21 mouse cellular contexts compared by ENCODE assay signal in the genomic region with DNA sequence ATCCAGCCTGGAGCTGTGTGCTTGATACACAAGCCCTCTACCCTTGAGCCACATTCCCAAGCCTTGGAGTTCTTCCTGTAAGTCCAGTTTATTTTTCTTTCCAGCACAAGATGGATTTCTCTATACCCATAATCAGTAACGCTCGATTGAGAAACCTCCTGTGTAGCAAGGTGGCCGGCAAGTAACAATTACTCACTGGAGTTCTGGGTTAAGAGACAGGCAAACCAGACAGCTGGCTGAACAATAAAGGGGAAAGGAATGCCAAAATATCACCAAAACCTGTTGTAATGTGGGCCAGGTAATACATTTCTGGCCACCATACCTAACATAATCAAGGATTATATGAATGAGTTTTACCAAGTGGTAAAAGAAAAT.
DNase-seq lines count a peak whose midpoint lies in the region; ATAC-seq and TF ChIP-seq lines count a peak whose summit lies in the region.
"Had no signal": no experiment of that assay in that cellular context is flagged by ENCODE, and none has a peak within 500 bp of the region (broad histone marks: within the 10 kb centered on the region; RNA-seq: fewer than 3 reads in every experiment).

No protein-coding gene starts in this region.

- H3K27ac ChIP-seq in kidney, postnatal 0 days = peak overlapping the region; percentile 19; the same call in 1 of the 2 replicates
- H3K27ac ChIP-seq in bone marrow, adult 2 months (ENCODE audit: control insufficient read depth, insufficient read depth, low read depth, low read length, poor library complexity) = 0 out of 2 replicates have a peak overlapping the region, but pooled peaks have one; percentile 8
- H3K27ac ChIP-seq: gastrocnemius, adult 2 months; hindbrain, embryonic 12.5 days; hindbrain, embryonic 15.5 days had no signal

- no peak for ATAC-seq in kidney, postnatal 0 days (replicated peaks; ENCODE audit: low FRiP score, low read depth)
- peak; percentile 49 for ATAC-seq in Patski
- 0 out of 2 replicates have a peak, but pooled peaks have one; percentile 42 for ATAC-seq in megakaryocyte progenitor cell, adult 5-6 weeks (replicated peaks; ENCODE audit: poor library complexity)
- ATAC-seq in erythroid progenitor cell, adult 5-6 weeks (replicated peaks; ENCODE audit: low FRiP score, poor library complexity, severe bottlenecking) = no peak
- ATAC-seq: forebrain, embryonic 14.5 days; forebrain, postnatal 0 days had no signal

- H3K4me3 ChIP-seq in kidney, postnatal 0 days (replicated peaks; ENCODE audit: low read depth, low read length) = no peak overlapping the region
- H3K4me3 ChIP-seq in bone marrow, adult 2 months (replicated peaks; ENCODE audit: control insufficient read depth, low read depth, low read length) = no peak overlapping the region
- H3K4me3 ChIP-seq: gastrocnemius, adult 2 months; hindbrain, embryonic 12.5 days; hindbrain, embryonic 15.5 days had no signal

- H3K9me3 ChIP-seq in kidney, postnatal 0 days (replicated peaks; ENCODE audit: low read length) = no peaks in the 10 kb centered on the region; the same call in 1 of the 2 replicates
- H3K9me3 ChIP-seq: hindbrain, embryonic 12.5 days; hindbrain, embryonic 15.5 days had no signal

- in situ Hi-C loops in Patski (cut with MboI; ENCODE audit: low pct_unique_long_range_greater_than_20kb) = no loop called here

- POLR2A ChIA-PET in Patski (lab: Charles Lee) = interaction anchor here (0.6 to 0.7 kb wide), 3 partner anchors 12 to 65 kb away, joined by 3 to 5 read pairs (median 4); no protein-coding TSS in a partner anchor

- no peak for TF ChIP-seq CTCF in kidney, postnatal 0 days (IDR thresholded peaks at IDR 0.05; ENCODE audit: low read depth)
- TF ChIP-seq CTCF in Patski (IDR thresholded peaks at IDR 0.05) = no peak
- no peak for TF ChIP-seq CTCF in bone marrow, adult 2 months (IDR thresholded peaks at IDR 0.05; ENCODE audit: control insufficient read depth, insufficient read depth, low read length)

- no peak overlapping the region for H3K9ac ChIP-seq in kidney, postnatal 0 days (ENCODE audit: low read depth, low read length)
- H3K9ac ChIP-seq: forebrain, postnatal 0 days; hindbrain, embryonic 12.5 days; hindbrain, embryonic 15.5 days had no signal

- H3K36me3 ChIP-seq in kidney, postnatal 0 days (ENCODE audit: insufficient read depth, low read length) = no peaks in the 10 kb centered on the region
- H3K36me3 ChIP-seq: hindbrain, embryonic 12.5 days; hindbrain, embryonic 15.5 days had no signal

- TF ChIP-seq POLR2A in bone marrow, adult 2 months (IDR thresholded peaks at IDR 0.05; ENCODE audit: borderline replicate concordance, control insufficient read depth, low read depth, low read length) = no peak

- no peaks in the 10 kb centered on the region for H3K4me1 ChIP-seq in kidney, postnatal 0 days (replicated peaks; ENCODE audit: insufficient read depth, low read length)
- H3K4me1 ChIP-seq in bone marrow, adult 2 months (ENCODE audit: control insufficient read depth, insufficient read depth, low read length) = no peaks in the 10 kb centered on the region; the same call in 1 of the 2 replicates
- H3K4me1 ChIP-seq: hindbrain, embryonic 12.5 days; hindbrain, embryonic 15.5 days had no signal

- 33% methylated on average over 3 of the region's 3 CpGs for WGBS in kidney, postnatal 0 days
- WGBS in bone marrow, adult 2 months = 38% methylated on average over 3 of the region's 3 CpGs

- no peaks in the 10 kb centered on the region for H3K27me3 ChIP-seq in kidney, postnatal 0 days (ENCODE audit: insufficient read depth, low read length)
- H3K27me3 ChIP-seq in Patski = no peaks in the 10 kb centered on the region
- H3K27me3 ChIP-seq: hindbrain, embryonic 12.5 days; hindbrain, embryonic 15.5 days had no signal

- DNase-seq in kidney, postnatal 0 days (ENCODE audit: low spot score) = no peak
- DNase-seq in kidney, postnatal 14 days = no peak
- DNase-seq in Patski (ENCODE audit: low read depth, low spot score) = peak; percentile 64
- no peak for DNase-seq in adrenal gland, postnatal 36 days
- DNase-seq in ovary, postnatal 36 days (ENCODE audit: low spot score) = no peak
- DNase-seq: adrenal gland, adult 2 months; adrenal gland, postnatal 14 days; cerebellum, adult 18-20 months; cerebellum, adult 9-10 months; cerebellum, postnatal 14 days; forebrain, postnatal 0 days; gastrocnemius, adult 2 months; gastrocnemius, postnatal 14 days; heart, adult 18-20 months had no signal

- CTCF ChIA-PET in Patski (lab: Charles Lee) = interaction anchor here (1.0 to 2.4 kb wide), 7 partner anchors 9 to 270 kb away, joined by 3 to 7 read pairs (median 5); no protein-coding TSS in a partner anchor

- no peak overlapping the region for H3K4me2 ChIP-seq in kidney, postnatal 0 days (ENCODE audit: low read length)
- H3K4me2 ChIP-seq: heart, embryonic 11.5 days; hindbrain, embryonic 12.5 days; hindbrain, embryonic 15.5 days had no signal

Comparison
In these comparisons a context has a peak if more than half of its experiments do, and no peak if none do; other contexts are left out.
1. ATAC-seq: peak in Patski (single experiment) and megakaryocyte progenitor cell, adult 5-6 weeks (single experiment); none in kidney, postnatal 0 days (single experiment) and erythroid progenitor cell, adult 5-6 weeks (single experiment).